Mouse (Mus musculus) T-cell, adult 2 months (primary cell): Measurements from ENCODE around the gene Paqr8.
"Not testable (repeated sequence)": the region's sequence is repeated elsewhere in the genome, so short reads cannot be mapped to it uniquely, and the experiment has no call there.

ENCODE experiments used
- DNase-seq: peaks from one replicate; pipeline ENCODE4 v3.0.0; 2022; ENCODE audit warnings: low spot score

Paqr8 gene

GRCm38 (mm10) chr1:20912115-20912514 is 21.7 kb downstream of the Paqr8 start:
- no peak for DNase-seq

- DNase-seq = peak; percentile 78
These were observed 22.2 kb downstream of the Paqr8 start for GRCm38 (mm10) chr1:20912527-20913171.

- no peak for DNase-seq
These were observed 24.4 kb downstream of the Paqr8 start for GRCm38 (mm10) chr1:20914769-20915168.

- no peak for DNase-seq
These were observed 25.2 kb downstream of the Paqr8 start for GRCm38 (mm10) chr1:20915608-20916007.

GRCm38 (mm10) chr1:20917496-20918050 is 27.2 kb downstream of the Paqr8 start:
- DNase-seq = no peak

GRCm38 (mm10) chr1:20919728-20920127 is 29.3 kb downstream of the Paqr8 start:
- DNase-seq = no peak

GRCm38 (mm10) chr1:20921081-20921528 is 30.7 kb downstream of the Paqr8 start:
- DNase-seq = no peak

GRCm38 (mm10) chr1:20922612-20923399 is 32.4 kb downstream of the Paqr8 start:
- DNase-seq = no peak

- not testable (repeated sequence) for DNase-seq
These were observed 34.9 kb downstream of the Paqr8 start for GRCm38 (mm10) chr1:20925324-20925723.

- no peak for DNase-seq
These were observed 35.5 kb downstream of the Paqr8 start for GRCm38 (mm10) chr1:20925926-20926325.

GRCm38 (mm10) chr1:20926376-20926775 is 36.0 kb downstream of the Paqr8 start:
- no peak for DNase-seq

- DNase-seq = no peak
These were observed 38.1 kb downstream of the Paqr8 start for GRCm38 (mm10) chr1:20928487-20928886.

- peak; percentile 70 for DNase-seq
These were observed 43.1 kb downstream of the Paqr8 start for GRCm38 (mm10) chr1:20933457-20933856.

- no peak for DNase-seq
These were observed 44.7 kb downstream of the Paqr8 start for GRCm38 (mm10) chr1:20935106-20935505.

- DNase-seq = peak; percentile 56
These were observed 48.6 kb downstream of the Paqr8 start for GRCm38 (mm10) chr1:20939046-20939445.

- peak; percentile 59 for DNase-seq
These were observed 49.7 kb downstream of the Paqr8 start for GRCm38 (mm10) chr1:20940151-20940550.

GRCm38 (mm10) chr1:20941322-20941721 is 50.9 kb downstream of the Paqr8 start:
- no peak for DNase-seq

- DNase-seq = no peak
These were observed 51.5 kb downstream of the Paqr8 start for GRCm38 (mm10) chr1:20941857-20942256.

GRCm38 (mm10) chr1:20943016-20943415 is 52.6 kb downstream of the Paqr8 start:
- no peak for DNase-seq

GRCm38 (mm10) chr1:20951300-20951763 is 60.9 kb downstream of the Paqr8 start, which contains the start of gene Efhc1:
Efhc1 (plus strand) TSS chr1:20951626.
- DNase-seq = peak; percentile 78

- DNase-seq = no peak
These were observed 61.4 kb downstream of the Paqr8 start for GRCm38 (mm10) chr1:20951799-20952198.

GRCm38 (mm10) chr1:20954876-20955275 is 64.5 kb downstream of the Paqr8 start:
- no peak for DNase-seq

- no peak for DNase-seq
These were observed 79.2 kb downstream of the Paqr8 start for GRCm38 (mm10) chr1:20969642-20970041.
